Mouse (Mus musculus) spleen, postnatal 0 days (tissue): ENCODE results near the gene Ssu72. TPM values are rescaled to one million over a fixed set of nuclear protein-coding genes. Genes with fewer than 3 reads are reported as not detected.

Experiments
- polyA plus RNA-seq: library from polyadenylated mRNA; unstranded; fragments of >200 nt; fragmentation: Nextera tagmentation; extraction: Ambion mirVana; gene quantifications from 2 replicates; pipeline ENCODE4 v1.2.1, GENCODE M21; 2015

Gene Ssu72
- 82.9 and 89.4 TPM in 2 replicates for polyA plus RNA-seq

DNA sequence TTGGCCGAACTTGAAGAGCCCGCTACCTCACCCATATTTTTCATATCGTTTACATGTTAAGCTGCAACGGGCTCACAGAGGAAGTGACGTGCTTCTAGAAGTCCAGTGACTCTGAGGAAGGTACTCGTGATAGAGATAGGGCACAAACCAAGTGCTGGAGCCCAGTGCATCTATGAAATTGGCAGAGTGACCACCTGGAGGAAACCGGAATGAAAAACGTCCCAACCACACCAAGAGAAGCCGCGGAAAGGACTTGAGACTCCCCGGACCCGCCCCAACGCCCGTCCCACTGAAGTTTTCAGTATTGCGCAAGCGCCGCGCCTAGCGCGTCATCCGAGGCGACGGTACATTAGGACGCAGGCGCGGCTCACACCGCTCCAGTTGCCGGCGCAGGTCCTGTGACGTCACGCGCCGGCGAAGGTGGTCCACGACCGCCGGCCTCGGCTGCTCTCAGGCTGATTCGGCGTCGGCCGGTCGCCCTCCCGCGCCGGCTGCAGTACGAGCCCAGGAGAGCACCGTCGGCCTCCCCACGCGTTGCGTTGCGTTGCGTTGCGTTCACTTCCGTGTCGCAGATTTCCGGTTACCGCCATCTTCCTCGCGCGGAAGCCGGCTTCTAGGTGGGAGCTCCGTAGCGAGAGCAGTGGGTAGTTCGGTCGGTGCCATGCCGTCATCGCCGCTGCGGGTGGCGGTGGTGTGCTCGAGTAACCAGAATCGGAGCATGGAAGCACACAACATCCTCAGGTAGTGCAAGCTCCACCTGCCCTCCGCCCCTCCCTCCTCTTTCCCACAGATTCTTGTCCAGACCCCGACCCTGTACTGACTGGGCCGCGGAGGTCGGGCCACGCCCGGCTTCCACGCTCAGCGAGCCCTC is at the start of gene Ssu72:
TSS of gene Ssu72 (plus strand) at position 80 of the 871 bp plus-strand sequence.

DNA sequence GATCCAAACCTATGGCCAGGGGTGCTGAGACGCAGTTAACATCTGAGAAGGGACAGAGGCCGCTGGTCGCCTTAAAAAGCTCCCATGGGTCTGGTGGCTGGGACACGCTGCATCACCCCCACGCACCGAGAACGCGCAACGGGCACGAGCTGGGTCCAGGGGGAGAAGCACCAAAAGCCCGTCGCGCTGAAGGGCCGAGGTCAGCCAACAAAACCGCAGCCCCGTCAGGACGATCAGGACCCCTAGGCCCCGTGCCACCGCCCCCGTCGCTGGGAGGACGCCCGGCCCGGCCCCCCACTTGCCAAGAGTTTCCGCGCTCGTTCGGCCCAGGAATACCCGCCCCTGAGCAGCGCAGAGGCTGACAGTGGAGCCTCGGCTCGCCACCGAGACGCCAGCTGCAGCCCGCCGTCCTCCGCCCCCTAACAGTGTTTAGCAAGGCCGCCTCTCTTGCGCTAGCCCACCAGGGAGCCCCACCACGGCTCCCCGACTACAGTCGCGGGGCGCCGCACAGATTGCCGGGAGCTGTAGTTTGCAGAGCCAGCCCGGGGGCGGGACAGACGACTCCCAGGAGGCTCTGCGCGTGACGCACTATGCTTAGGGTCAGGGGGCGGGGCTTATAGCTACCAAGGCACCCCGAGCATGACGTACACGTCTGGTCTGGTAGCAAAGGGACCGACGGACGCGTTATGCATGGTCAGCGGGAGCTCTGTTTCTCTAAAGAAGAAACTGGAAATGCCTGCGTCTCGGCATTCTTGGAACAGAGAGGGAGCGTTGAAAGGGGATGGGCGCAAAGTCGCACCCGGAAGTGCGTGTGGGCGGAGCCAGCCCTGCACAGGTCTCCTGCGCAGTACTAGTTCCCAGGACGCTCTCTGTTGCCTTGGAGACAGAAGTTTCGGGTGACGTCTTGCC is 35.7 kb upstream of the Ssu72 start, which contains the start of gene Mib2:
TSS of gene Mib2 (minus strand) at position 510 of the 909 bp plus-strand sequence.

DNA sequence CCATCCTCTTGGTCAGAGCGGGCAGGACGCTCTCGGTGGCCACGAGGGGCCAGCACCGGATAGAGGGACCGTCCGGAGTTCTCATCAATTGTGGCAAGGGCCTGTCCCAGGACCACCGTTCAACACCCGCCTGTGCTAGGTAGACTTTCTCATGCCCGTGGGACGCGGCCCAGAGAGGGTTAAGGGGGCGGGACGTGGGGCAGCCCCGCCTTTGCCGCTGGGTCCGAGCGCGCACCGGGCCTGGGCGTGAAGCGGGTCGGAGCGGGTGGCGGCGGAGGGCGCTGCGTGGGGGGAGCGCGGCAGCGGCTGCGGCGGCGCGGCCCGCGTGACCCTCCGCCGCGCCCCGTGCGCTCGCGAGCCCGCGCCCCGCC is 10.5 kb upstream of the Ssu72 start, which contains the start of gene Fndc10:
TSS of gene Fndc10 (plus strand) at position 232 of the 371 bp plus-strand sequence.

DNA sequence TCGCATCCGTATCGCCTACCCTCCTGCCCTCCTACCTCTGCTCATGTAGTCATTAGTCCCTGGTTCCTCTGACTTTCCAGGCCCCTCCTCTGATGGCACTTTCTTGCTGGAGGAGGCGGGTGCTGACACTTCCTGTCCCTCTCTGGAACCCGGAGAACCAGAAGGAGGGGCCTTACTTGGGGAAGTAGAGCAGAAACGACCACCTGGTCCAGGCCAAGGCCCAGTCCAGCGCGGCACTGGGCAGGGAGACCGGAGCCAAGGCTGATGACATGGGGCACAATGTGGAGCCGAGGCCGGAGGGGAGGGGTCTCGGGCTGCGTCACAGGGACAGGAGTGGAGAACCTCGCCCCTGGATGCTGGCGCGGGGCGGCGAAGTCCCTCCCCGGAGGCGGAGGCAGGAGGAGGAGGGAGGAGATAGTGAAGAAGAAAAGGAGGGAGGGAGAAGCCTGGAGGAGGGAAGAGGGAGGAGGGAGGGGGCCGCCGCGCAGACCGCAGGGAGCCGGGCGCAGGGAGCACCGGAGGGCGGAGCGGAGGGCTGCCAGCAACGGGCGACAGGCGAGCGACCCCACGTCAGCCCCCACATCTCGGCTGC is 29.8 kb downstream of the Ssu72 start, which contains the start of gene Tmem240:
TSS of gene Tmem240 (plus strand) at position 451 of the 592 bp plus-strand sequence.

DNA sequence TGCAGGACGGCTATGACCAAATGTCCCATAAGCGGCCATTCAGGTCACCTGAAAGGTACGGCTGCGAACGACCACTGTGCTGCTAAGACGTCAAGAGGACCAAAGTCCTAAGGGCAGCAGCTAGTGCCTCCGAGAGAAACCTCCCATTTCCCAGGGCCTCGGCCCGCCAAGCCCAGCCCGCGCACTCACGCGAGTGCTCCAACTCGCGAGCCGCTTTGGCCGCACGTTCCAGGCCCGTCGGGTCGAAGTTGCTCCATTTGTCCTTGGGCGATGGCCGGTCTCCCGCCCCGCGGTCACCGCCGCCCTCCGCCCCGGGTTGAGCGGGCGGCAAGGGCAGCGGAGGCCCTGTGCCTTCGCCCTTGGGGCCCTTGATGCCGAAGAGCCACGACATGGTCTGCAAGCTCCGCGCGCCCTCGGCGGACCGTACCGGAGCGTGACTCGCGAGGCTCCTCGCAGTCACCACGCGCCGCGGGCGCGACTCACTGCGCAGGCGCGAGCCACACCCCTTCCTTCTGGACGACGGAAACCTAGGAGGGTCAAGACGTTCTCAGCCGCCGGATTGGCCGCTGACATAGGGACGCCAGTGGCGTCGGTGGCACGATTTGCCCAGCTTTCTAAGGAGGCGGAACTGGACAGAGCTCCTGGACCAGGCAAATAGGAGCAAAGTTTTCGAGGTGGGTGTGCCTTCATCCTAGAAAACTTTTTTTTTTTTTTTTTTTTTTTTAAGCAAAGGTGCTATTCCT is 56.2 kb downstream of the Ssu72 start, which contains the start of gene Atad3a:
TSS of gene Atad3a (minus strand) at position 481 of the 743 bp plus-strand sequence.

DNA sequence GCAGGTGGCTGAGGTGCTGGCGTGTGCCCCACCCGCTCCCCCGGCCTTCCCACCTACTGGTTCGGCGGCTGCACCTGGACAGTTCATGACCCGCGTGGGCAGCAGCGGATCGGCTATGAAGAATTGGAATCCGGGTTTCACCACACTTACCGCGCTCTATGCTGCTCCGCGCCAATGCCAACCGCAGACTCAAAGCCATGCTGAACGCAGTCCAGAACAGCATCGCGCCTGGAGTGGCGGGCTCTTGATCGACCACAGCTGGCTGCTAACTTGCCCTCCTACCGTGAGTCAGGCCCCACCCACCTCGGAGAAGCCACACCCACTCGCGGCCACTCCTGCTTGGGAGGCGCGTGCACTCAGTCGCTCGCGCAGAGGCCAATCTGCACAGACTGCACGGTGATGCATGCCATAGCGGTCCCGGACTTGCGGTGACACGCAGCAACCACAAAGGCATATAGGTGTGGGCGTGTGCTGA is 69.7 kb downstream of the Ssu72 start, which contains the start of gene Vwa1:
TSS of gene Vwa1 (minus strand) at position 419 of the 475 bp plus-strand sequence.

Other genes starting within 250 kb of the Ssu72 start
- gene Tmem52, start 235.7 kb upstream of the Ssu72 start, polyA plus RNA-seq = not detected in 2 replicates
- gene Gnb1, start 213.4 kb upstream of the Ssu72 start, polyA plus RNA-seq = 166 and 176 TPM in 2 replicates
- 48.0 and 55.7 TPM in 2 replicates for gene Nadk, start 142.4 kb upstream of the Ssu72 start, polyA plus RNA-seq
- gene Slc35e2, start 103.4 kb upstream of the Ssu72 start, polyA plus RNA-seq = 7.6 and 7.7 TPM in 2 replicates
- 54.0 and 56.7 TPM in 2 replicates for gene Cdk11b, start 79.9 kb upstream of the Ssu72 start, polyA plus RNA-seq
- not detected in 2 replicates for gene Gm10563, start 59.4 kb upstream of the Ssu72 start, polyA plus RNA-seq
- 56.8 and 75.1 TPM in 2 replicates for gene Mmp23, start 51.4 kb upstream of the Ssu72 start, polyA plus RNA-seq
- 7.3 and 10.4 TPM in 2 replicates for gene Mib2, start 35.6 kb upstream of the Ssu72 start, polyA plus RNA-seq
- gene Fndc10, start 10.5 kb upstream of the Ssu72 start, polyA plus RNA-seq = 2.0 and 3.1 TPM in 2 replicates
- 0.31 and 0.65 TPM in 2 replicates for gene Tmem240, start 30.0 kb downstream of the Ssu72 start, polyA plus RNA-seq
- gene Atad3a, start 56.3 kb downstream of the Ssu72 start, polyA plus RNA-seq = 45.9 and 48.6 TPM in 2 replicates
- 7.7 and 9.2 TPM in 2 replicates for gene Vwa1, start 69.9 kb downstream of the Ssu72 start, polyA plus RNA-seq
- gene Tmem88b, start 81.1 kb downstream of the Ssu72 start, polyA plus RNA-seq = 0.05 TPM in 2 replicates
- gene Ankrd65, start 85.6 kb downstream of the Ssu72 start, polyA plus RNA-seq = 0.41 and 0.63 TPM in 2 replicates
- 202 and 239 TPM in 2 replicates for gene Mrpl20, start 98.1 kb downstream of the Ssu72 start, polyA plus RNA-seq
- gene Ccnl2, start 107.7 kb downstream of the Ssu72 start, polyA plus RNA-seq = 89.4 and 98.1 TPM in 2 replicates
- gene Aurkaip1, start 126.5 kb downstream of the Ssu72 start, polyA plus RNA-seq = 120 and 131 TPM in 2 replicates
- gene Mxra8, start 134.9 kb downstream of the Ssu72 start, polyA plus RNA-seq = 46.8 and 65.4 TPM in 2 replicates
- gene Dvl1, start 142.6 kb downstream of the Ssu72 start, polyA plus RNA-seq = 4.9 and 5.7 TPM in 2 replicates
- gene Tas1r3, start 158.6 kb downstream of the Ssu72 start, polyA plus RNA-seq = 0.14 and 0.18 TPM in 2 replicates
- gene Cptp, start 164.6 kb downstream of the Ssu72 start, polyA plus RNA-seq = 7.5 and 8.4 TPM in 2 replicates
- gene Ints11, start 164.7 kb downstream of the Ssu72 start, polyA plus RNA-seq = 31.6 and 32.7 TPM in 2 replicates
- gene Pusl1, start 187.0 kb downstream of the Ssu72 start, polyA plus RNA-seq = 26.0 and 27.2 TPM in 2 replicates
- gene Acap3, start 187.0 kb downstream of the Ssu72 start, polyA plus RNA-seq = 8.0 and 10.8 TPM in 2 replicates
- 73.1 and 76.2 TPM in 2 replicates for gene Ube2j2, start 239.0 kb downstream of the Ssu72 start, polyA plus RNA-seq